Mouse (Mus musculus) myocyte (in vitro differentiated cells): ENCODE measurements around the gene Ccnb1.

ENCODE experiments used
- CEBPB ChIP-seq: IDR thresholded peaks from 2 replicates; pipeline ENCODE4 v1.6.1; 2011; ENCODE audit warnings: mild to moderate bottlenecking, moderate library complexity; ENCODE audit not compliant: poor library complexity, insufficient read depth, severe bottlenecking
- E2F4 ChIP-seq: IDR thresholded peaks from one replicate; pipeline ENCODE4 v1.6.1; 2011; ENCODE audit warnings: mild to moderate bottlenecking, control low read depth, moderate library complexity; ENCODE audit not compliant: insufficient read depth
- MAX ChIP-seq: IDR thresholded peaks from one replicate; pipeline ENCODE4 v1.6.1; 2011; ENCODE audit warnings: low read depth, mild to moderate bottlenecking, control low read depth
- MYOD1 ChIP-seq, 3 experiments: IDR thresholded peaks; one replicate each; pipeline ENCODE4 v1.6.1; 2011; ENCODE audit warnings: control low read depth in 2 of 3, low read depth in 2 of 3, mild to moderate bottlenecking in 2 of 3, moderate library complexity in 1 of 3; ENCODE audit not compliant: insufficient read length in 2 of 3, control insufficient read depth in 1 of 3
- MYOG ChIP-seq, 3 experiments: IDR thresholded peaks; one replicate each; pipeline ENCODE4 v1.6.1; 2011; ENCODE audit warnings: control low read depth in 2 of 3, low read depth in 2 of 3, mild to moderate bottlenecking in 2 of 3; ENCODE audit not compliant: insufficient read length in 2 of 3, control insufficient read depth in 1 of 3, insufficient read depth in 1 of 3
- POLR2A ChIP-seq: IDR thresholded peaks from one replicate; pipeline ENCODE4 v1.6.1; 2011; ENCODE audit warnings: low read depth, mild to moderate bottlenecking, control low read depth, moderate library complexity; ENCODE audit not compliant: insufficient read length
- POLR2AphosphoS2 ChIP-seq: IDR thresholded peaks from one replicate; pipeline ENCODE4 v1.6.1; 2011; ENCODE audit warnings: low read depth, control low read depth; ENCODE audit not compliant: insufficient read length
- REST ChIP-seq: IDR thresholded peaks from one replicate; pipeline ENCODE4 v1.6.1; 2011; ENCODE audit warnings: mild to moderate bottlenecking, control low read depth, moderate library complexity; ENCODE audit not compliant: insufficient read depth, insufficient read length
- SRF ChIP-seq: IDR thresholded peaks from one replicate; pipeline ENCODE4 v1.6.1; 2011; ENCODE audit warnings: low read depth; ENCODE audit not compliant: control insufficient read depth, insufficient read length
- USF1 ChIP-seq: IDR thresholded peaks from one replicate; pipeline ENCODE4 v1.6.1; 2011; ENCODE audit warnings: low read depth, mild to moderate bottlenecking, control low read depth, moderate library complexity

DNA sequence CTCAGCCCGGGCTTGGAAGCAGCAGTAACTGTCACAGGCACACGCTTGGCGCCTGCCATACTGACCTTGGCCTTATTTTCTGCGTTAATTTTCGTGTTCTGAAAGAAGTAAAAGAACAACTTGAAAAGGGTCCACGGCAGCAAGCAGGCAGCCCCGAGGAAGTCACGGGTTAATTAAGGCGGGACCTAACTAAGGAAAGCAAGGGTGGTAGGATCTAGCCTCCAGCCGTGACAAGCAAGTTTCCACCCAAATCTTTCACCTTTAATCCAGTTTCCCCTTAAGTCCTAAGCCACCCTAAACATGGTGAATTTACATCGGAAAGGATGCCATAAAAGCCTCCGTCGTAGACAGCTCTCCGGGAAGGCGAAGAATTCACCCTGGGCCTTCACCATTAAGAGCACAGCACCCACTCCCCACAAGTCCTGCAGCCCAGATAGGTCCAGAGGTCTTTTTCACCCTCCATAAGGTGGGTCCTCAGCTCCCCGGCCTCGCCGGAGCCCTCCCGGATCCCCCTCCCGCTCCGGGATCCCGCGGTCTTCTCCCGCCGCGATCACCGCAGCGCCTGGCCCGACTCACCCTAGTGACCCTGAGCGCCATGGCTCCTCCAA lies 460 bp downstream of the Ccnb1 start:
- TF ChIP-seq E2F4 (no peak), POLR2A (no peak), POLR2AphosphoS2 (no peak), CEBPB (no peak), REST (no peak), MYOD1 (IDR thresholded peaks at IDR 0.05; ENCODE audit: control insufficient read depth in 1 of 3, insufficient read length in 2 of 3, low read depth in 2 of 3) (no peak), USF1 (no peak), MAX (no peak), SRF (no peak), MYOG (IDR thresholded peaks at IDR 0.05; ENCODE audit: control insufficient read depth in 1 of 3, insufficient read depth in 1 of 3, insufficient read length in 2 of 3, low read depth in 2 of 3) (no peak)
